Mouse (Mus musculus): ENCODE results near the gene Vamp3.

- no peak for TF ChIP-seq POLR2A (IDR thresholded peaks at IDR 0.05; ENCODE audit: borderline replicate concordance, control insufficient read depth, low read depth, low read length)
- TF ChIP-seq CTCF (IDR thresholded peaks at IDR 0.05; ENCODE audit: control insufficient read depth, insufficient read depth, low read length), result no peak
Measured at GRCm38 (mm10) chr4:151036521-151036920, 21.2 kb downstream of the Vamp3 start.

All from bone marrow, adult 2 months (tissue).